Mouse (Mus musculus): ENCODE measurements around the gene Abca6. TPM values are rescaled to one million over a fixed set of nuclear protein-coding genes. Genes with fewer than 3 reads are reported as not detected.

Abca6 gene
- total RNA-seq, 2 experiments from 2014 or later, result 1.6 to 2.1 TPM

DNA sequence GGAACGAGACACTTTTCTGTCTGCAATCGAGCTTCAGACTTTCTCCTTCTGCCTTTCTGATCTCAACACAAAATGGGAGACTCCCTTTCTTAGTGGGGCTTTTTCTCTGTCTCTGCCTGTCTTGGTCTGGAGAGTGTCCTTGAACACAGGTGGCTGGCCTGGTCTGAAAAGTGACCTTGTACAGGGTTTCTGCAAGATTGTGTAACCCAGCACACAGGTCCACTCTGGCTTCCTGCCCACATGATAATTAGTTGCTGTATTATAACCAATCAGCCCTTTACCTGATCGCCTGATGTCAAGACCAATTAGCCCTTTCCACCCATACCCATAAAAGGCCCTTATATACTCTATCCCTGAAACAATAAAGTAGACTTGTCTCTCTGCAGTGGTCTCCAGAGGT, 52.7 kb downstream of the Abca6 start:
- no peak for DNase-seq (ENCODE audit: extremely low spot score in 1 of 2, low spot score in 1 of 2)

DNA sequence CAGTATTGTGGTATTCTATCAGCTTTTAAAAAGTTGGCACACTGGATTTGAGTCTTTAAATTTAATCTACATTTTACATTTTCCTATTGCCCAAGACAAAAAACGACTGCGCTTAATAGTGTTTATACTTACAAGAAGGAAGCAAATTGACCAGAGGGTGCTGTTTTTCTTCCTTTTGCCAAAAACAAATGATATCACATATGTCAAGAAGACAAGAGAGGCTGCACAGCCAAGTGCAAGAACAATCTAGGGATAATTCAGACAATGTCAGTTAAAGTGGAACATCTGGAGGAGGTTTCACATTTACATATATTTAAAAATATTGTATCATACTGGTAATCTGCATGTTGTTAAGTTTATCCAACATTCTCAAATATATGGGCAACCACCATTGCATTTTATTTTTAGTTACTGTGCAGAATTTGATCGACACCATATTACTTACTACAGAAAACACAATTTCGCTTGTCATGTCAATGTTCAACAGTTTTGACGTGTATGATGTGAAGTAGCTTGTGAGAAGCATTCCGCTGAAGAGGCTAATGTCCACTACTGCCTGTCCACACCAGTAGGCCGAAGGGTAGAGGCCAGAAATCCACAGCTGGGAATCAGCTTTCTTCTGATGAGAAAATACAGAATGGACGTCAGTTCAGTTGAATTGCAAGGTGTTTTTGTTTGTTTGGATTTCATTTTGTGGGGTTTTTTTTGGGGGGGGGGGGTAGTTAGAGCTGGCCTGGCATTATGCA, 54.8 kb downstream of the Abca6 start:
- DNase-seq (ENCODE audit: extremely low spot score in 1 of 2, low spot score in 1 of 2), result no peak

DNA sequence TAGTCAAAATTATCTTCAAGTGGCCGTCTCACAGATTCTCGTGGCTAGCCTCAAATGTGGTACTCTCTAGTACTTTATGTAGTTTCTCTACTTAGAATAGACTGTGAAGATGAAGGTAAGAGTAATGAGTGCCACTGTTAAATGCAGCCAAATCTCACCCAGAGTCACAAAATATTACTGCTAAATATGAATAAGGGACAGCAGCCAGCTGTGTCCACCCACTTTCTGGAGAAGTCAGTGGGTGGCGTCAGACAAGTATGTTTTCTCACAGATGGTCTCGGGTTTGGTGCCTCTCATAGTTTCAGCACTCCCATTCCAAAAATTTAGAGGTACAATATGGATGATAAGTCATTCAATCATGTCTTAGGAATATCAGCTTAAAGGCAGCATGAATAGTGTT, 56.3 kb downstream of the Abca6 start:
- no peak for DNase-seq (ENCODE audit: extremely low spot score in 1 of 2, low spot score in 1 of 2)

DNA sequence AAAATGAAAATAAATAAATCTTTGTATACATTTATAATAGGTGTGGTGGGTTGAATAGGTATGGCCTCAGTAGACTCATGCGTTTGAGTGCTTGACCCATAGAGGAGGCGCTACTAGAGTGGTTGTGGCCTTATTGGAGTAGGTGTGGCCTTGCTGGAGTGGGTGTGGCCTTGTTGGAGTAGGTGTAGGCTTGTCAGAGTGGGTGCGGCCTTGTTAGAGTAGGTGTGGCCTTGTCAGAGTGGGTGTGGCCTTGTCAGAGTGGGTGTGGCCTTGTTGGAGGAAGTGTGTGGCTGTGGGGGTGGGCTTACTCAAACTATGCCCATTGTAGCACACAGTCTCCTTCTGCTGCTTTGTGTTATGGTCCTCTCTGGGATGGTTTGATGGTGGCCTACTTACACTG, 80.4 kb downstream of the Abca6 start:
- DNase-seq (ENCODE audit: extremely low spot score in 1 of 2, low spot score in 1 of 2), result no peak

DNA sequence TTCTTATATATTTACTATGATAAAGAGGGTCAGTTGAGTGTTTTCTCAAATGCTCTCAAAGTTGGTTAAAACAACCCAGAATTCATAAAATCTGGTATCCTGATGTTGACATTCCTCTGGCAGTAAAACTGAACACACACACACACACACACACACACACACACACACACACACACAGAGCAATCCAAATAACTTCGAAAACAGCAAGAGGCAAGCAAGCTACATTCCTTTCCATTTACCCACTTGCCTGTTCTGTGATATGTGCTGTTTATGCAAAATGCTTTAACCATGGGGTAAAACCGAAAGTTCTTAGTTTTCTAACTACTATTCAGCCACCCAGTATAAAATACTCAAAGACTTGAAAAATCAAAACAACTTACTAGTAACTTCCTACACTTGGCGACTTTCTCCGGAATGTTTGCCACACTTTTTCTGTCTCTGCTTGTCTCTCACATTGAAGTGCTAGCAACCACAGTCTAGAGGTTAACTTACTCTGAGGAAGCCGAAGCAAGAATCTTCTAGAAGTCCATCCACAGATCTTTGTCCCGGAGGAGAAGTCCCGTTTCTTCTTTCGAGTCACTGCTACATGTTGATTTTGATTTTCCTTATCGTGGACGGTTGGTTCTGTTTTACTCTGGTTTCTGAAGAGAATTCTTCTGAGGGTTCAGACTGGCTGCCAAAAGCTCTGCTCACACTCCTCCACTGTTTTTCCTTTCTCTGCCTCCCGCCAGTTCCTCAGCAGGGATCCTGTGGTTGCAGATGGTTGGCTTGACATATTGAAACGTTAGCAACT, 83.9 kb downstream of the Abca6 start, which contains the start of gene Abca9:
TSS of gene Abca9 (minus strand) at position 738 of the 793 bp plus-strand sequence.
- DNase-seq (ENCODE audit: extremely low spot score in 1 of 2, low spot score in 1 of 2), result peak in 1 of 2 experiments; percentile 11

DNA sequence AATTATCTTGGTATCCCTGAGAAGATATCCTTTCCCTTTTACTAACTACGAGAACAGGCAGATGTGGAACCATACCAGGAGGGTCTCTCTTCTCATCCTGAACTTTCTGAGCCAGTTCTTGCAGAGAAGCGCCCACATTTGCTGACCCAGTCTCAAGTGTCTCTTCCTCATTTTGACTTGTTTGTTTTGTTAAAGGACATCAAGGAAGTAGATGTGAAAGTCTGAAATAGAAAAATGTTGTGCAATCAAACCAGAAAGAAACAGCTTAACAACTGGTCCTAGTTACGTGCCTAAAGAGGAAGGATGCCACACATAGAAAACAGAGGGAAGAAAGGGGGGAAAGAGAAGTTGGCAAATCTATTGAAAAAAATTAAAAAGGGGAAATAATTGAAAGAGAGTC, 85.8 kb downstream of the Abca6 start:
- no peak for DNase-seq (ENCODE audit: extremely low spot score in 1 of 2, low spot score in 1 of 2)

DNA sequence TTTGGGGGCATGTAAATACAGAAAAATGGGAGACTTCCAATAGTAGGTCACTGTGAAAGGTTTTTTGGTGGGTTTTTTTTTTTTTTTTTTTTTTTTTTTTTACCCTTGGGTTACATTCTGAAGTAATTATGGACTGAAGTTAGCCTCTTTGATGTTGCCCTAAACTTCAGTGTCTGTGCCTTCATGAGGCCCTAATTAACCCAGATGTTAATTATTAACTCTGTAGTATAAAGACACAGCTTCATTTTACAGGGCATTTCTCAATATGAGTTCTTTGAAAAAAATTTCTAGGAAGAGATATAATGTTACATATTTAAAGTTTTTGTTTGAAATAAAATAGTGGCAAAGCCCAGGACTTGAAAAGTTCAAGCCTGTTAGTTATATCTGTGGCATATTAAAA, 86.2 kb downstream of the Abca6 start:
- no peak for DNase-seq (ENCODE audit: extremely low spot score in 1 of 2, low spot score in 1 of 2)

DNA sequence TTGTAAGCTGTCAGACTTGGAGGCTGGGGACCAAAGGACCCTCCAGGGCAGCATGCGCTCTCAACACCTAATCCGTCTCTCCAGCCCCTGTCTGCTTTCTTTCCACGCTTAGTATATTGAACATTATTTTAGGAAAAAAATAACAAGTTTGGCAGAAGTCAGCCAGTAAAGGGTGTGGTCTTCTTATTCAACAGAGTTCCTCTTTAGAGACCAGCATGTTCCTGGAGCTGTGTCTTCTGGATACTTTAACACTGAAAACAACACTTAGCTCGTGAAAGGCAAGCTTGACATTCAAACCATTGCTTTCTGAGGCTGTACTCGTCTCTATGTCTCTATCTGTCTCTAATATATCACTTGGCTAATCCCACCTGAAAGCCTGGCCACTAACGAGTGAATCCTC, 94.5 kb downstream of the Abca6 start:
- DNase-seq (ENCODE audit: extremely low spot score in 1 of 2, low spot score in 1 of 2), result no peak

DNA sequence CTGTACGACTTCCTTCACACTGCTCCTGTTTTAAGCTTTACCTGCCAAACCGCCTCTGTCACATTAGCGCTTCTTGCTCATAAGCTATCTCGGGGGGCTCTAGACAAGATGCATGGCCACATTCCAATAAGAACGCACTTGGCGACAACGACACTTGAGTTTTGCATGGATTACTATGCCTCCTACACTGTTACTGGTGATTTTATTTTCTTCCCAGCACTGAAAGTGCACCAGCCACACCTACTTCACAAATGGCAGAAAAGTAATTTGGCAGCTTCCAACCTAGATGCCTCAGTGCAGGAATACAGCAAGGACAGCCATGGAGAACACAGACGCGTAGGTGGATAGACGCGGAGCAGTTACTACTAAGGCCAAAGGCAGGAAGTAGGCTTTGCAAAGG, 95.6 kb downstream of the Abca6 start:
- DNase-seq (ENCODE audit: extremely low spot score in 1 of 2, low spot score in 1 of 2), result no peak

DNA sequence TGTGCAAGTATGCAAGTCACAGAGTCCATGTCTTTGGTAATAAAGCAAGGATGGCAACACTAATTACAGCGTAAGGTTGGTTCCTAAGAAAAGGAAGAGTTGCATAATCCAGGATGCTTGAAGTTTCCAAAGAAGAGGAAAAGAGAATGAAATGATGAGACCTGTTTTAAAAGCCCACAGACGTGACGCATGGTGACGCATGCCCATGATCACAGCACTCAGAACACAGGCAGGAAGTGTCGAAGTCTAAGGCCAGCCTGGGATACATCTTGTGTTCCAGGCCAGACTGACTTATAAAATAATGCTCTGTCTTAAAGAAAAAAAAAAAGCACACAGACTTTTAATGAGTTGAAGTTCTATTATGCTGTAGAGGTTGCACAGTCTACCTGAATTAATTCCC, 103.9 kb downstream of the Abca6 start:
- DNase-seq (ENCODE audit: extremely low spot score in 1 of 2, low spot score in 1 of 2), result no peak

DNA sequence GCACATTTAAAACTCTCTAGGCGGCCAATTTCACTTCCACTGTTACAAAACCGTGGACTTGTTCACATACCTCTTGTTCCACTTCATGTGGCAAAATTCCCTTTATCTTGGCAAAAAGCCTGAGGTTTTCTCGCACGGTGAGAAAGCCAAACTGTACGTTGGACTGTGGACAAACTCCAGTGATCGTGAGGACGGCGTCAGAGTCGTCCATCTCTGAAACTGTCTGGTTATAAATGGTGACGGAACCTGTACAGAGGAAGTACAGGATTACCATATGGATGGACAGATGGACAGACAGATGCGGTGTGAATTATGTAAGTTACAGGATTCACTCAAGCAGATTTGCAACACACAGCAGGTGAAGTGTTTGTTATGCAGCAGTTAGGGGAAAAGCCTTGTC, 106.2 kb downstream of the Abca6 start:
- DNase-seq (ENCODE audit: extremely low spot score in 1 of 2, low spot score in 1 of 2), result no peak

DNA sequence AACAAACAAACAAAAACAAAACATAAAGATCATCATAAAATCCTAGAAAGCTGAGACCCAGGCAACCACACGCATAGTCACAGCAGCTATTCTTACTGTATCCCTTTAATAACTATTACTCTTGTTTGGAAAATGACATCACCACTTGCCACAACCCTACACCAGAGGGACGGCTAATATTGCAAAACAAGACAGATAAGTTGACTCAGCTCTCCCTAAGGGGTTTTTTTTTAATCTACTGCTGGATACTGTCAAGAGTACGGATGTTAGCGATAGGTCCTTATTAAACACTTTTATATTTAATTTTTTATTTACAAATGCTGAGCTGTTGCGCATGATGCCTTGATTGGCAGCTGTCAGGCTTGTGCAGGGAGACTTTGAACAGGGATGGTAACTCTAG, 120.8 kb downstream of the Abca6 start:
- no peak for DNase-seq (ENCODE audit: extremely low spot score in 1 of 2, low spot score in 1 of 2)

Other genes with a start within 250 kb of the Abca6 start
- 1 to 10 TPM; 2.3 to 2.6 TPM for gene Abca8a, start 155.8 kb downstream of the Abca6 start, total RNA-seq (2021)
- 1 to 10 TPM; 6.5 TPM for gene Abca9, start 83.6 kb downstream of the Abca6 start, total RNA-seq (2021)
- gene Abca5, start 85.9 kb upstream of the Abca6 start, total RNA-seq (2021), result 10 to 100 TPM; 33.4 to 39.9 TPM
- gene Map2k6, start 147.3 kb upstream of the Abca6 start, total RNA-seq (2021), result 10 to 100 TPM; 30.2 to 34.7 TPM

Measured in layer of hippocampus, postnatal 25 days (tissue).